Mouse (Mus musculus): Measurements from ENCODE around the gene Olfr221. TPM values are rescaled to one million over a fixed set of nuclear protein-coding genes. Genes with fewer than 3 reads are reported as not detected.

Gene Olfr221
- polyA plus RNA-seq, 2 experiments = not detected

- no peak overlapping the region for H3K4me2 ChIP-seq (ENCODE audit: low read depth)
- TF ChIP-seq CTCF (IDR thresholded peaks at IDR 0.05; ENCODE audit: low read depth) (no peak), EP300 (IDR thresholded peaks at IDR 0.05; ENCODE audit: low read depth) (no peak)
- H3K9ac ChIP-seq (replicated peaks) = no peak overlapping the region
- no peaks in the 10 kb centered on the region for H3K9me3 ChIP-seq (ENCODE audit: control insufficient read depth, low read length)
- H3K27ac ChIP-seq = no peak overlapping the region
- no peaks in the 10 kb centered on the region for H3K27me3 ChIP-seq (ENCODE audit: control insufficient read depth, insufficient read depth, low read length)
- peaks cover 12 to 15% of the 10 kb centered on the region in 2 experiments for H3K4me1 ChIP-seq (replicated peaks; ENCODE audit: control insufficient read depth in 2 of 2, insufficient read depth in 2 of 2, low read length in 1 of 2)
- no peak for DNase-seq (ENCODE audit: low read depth in 3 of 3, low spot score in 3 of 3)
- no peak for ATAC-seq (ENCODE audit: insufficient read depth)
- peaks cover under 1% of the 10 kb centered on the region; the same call in 1 of the 2 replicates for H3K36me3 ChIP-seq (replicated peaks; ENCODE audit: control insufficient read depth, insufficient read depth, low read depth)
- no peak overlapping the region for H3K4me3 ChIP-seq (ENCODE audit: insufficient read depth in 1 of 2, low read depth in 2 of 2, low read length in 2 of 2)
- 70% methylated on average over 1 of the region's 1 CpGs for WGBS (ENCODE audit: insufficient replicate concordance)
These were observed 30.6 kb downstream of the Olfr221 start for GRCm38 (mm10) chr14:52011683-52012082.

GRCm38 (mm10) chr14:52010446-52011111 lies 31.7 kb downstream of the Olfr221 start:
- Histone ChIP-seq H3K4me1 (replicated peaks; ENCODE audit: control insufficient read depth in 2 of 2, insufficient read depth in 2 of 2, low read length in 1 of 2) (peaks cover 6% of the 10 kb centered on the region in 2 experiments), H3K4me3 (ENCODE audit: insufficient read depth in 1 of 2, low read depth in 2 of 2, low read length in 2 of 2) (no peak overlapping the region), H3K36me3 (replicated peaks; ENCODE audit: control insufficient read depth, insufficient read depth, low read depth) (peaks cover 2% of the 10 kb centered on the region; the same call in 1 of the 2 replicates), H3K27ac (no peak overlapping the region), H3K9me3 (ENCODE audit: control insufficient read depth, low read length) (no peaks in the 10 kb centered on the region), H3K4me2 (ENCODE audit: low read depth) (no peak overlapping the region), H3K9ac (replicated peaks) (no peak overlapping the region), H3K27me3 (ENCODE audit: control insufficient read depth, insufficient read depth, low read length) (no peaks in the 10 kb centered on the region)
- TF ChIP-seq CTCF (IDR thresholded peaks at IDR 0.05; ENCODE audit: low read depth) (no peak), EP300 (IDR thresholded peaks at IDR 0.05; ENCODE audit: low read depth) (no peak)
- 42% methylated on average over 9 of the region's 9 CpGs for WGBS (ENCODE audit: insufficient replicate concordance)
- ATAC-seq (ENCODE audit: insufficient read depth) (no peak), DNase-seq (ENCODE audit: low read depth in 3 of 3, low spot score in 3 of 3) (no peak)

- no peak overlapping the region for H3K4me3 ChIP-seq (ENCODE audit: insufficient read depth in 1 of 2, low read depth in 2 of 2, low read length in 2 of 2)
- H3K36me3 ChIP-seq (replicated peaks; ENCODE audit: control insufficient read depth, insufficient read depth, low read depth) = peaks cover 2% of the 10 kb centered on the region; the same call in 1 of the 2 replicates
- no peak overlapping the region for H3K27ac ChIP-seq
- H3K9me3 ChIP-seq (ENCODE audit: control insufficient read depth, low read length) = no peaks in the 10 kb centered on the region
- H3K27me3 ChIP-seq (ENCODE audit: control insufficient read depth, insufficient read depth, low read length) = no peaks in the 10 kb centered on the region
- no peaks in the 10 kb centered on the region for H3K4me1 ChIP-seq (replicated peaks; ENCODE audit: control insufficient read depth in 2 of 2, insufficient read depth in 2 of 2, low read length in 1 of 2)
- no peak overlapping the region for H3K9ac ChIP-seq (replicated peaks)
- WGBS (ENCODE audit: insufficient replicate concordance) = 80% methylated on average over 6 of the region's 6 CpGs
- DNase-seq (ENCODE audit: low read depth in 3 of 3, low spot score in 3 of 3) (no peak), ATAC-seq (ENCODE audit: insufficient read depth) (no peak)
- no peak overlapping the region for H3K4me2 ChIP-seq (ENCODE audit: low read depth)
- no peak for TF ChIP-seq CTCF (IDR thresholded peaks at IDR 0.05; ENCODE audit: low read depth)
- TF ChIP-seq EP300 (IDR thresholded peaks at IDR 0.05; ENCODE audit: low read depth) = no peak
These were observed 32.4 kb downstream of the Olfr221 start for GRCm38 (mm10) chr14:52009841-52010240.

GRCm38 (mm10) chr14:52009361-52009760 lies 32.9 kb downstream of the Olfr221 start:
- Histone ChIP-seq H3K4me3 (ENCODE audit: insufficient read depth in 1 of 2, low read depth in 2 of 2, low read length in 2 of 2) (no peak overlapping the region), H3K4me2 (ENCODE audit: low read depth) (no peak overlapping the region), H3K27ac (no peak overlapping the region), H3K9me3 (ENCODE audit: control insufficient read depth, low read length) (no peaks in the 10 kb centered on the region), H3K36me3 (replicated peaks; ENCODE audit: control insufficient read depth, insufficient read depth, low read depth) (peaks cover 2% of the 10 kb centered on the region; the same call in 1 of the 2 replicates), H3K4me1 (replicated peaks; ENCODE audit: control insufficient read depth in 2 of 2, insufficient read depth in 2 of 2, low read length in 1 of 2) (no peaks in the 10 kb centered on the region), H3K9ac (replicated peaks) (no peak overlapping the region), H3K27me3 (ENCODE audit: control insufficient read depth, insufficient read depth, low read length) (no peaks in the 10 kb centered on the region)
- DNase-seq (ENCODE audit: low read depth in 3 of 3, low spot score in 3 of 3) = no peak
- WGBS (ENCODE audit: insufficient replicate concordance) = 70% methylated on average over 26 of the region's 26 CpGs
- no peak for ATAC-seq (ENCODE audit: insufficient read depth)
- TF ChIP-seq CTCF (IDR thresholded peaks at IDR 0.05; ENCODE audit: low read depth) = no peak
- no peak for TF ChIP-seq EP300 (IDR thresholded peaks at IDR 0.05; ENCODE audit: low read depth)

- peak; percentile 78 for ATAC-seq (ENCODE audit: insufficient read depth)
- DNase-seq (ENCODE audit: low read depth in 3 of 3, low spot score in 3 of 3) = peak; percentile 65 to 69 (median 68)
- 52% methylated on average over 38 of the region's 38 CpGs for WGBS (ENCODE audit: insufficient replicate concordance)
- Histone ChIP-seq H3K4me1 (replicated peaks; ENCODE audit: control insufficient read depth in 2 of 2, insufficient read depth in 2 of 2, low read length in 1 of 2) (no peaks in the 10 kb centered on the region), H3K27me3 (ENCODE audit: control insufficient read depth, insufficient read depth, low read length) (no peaks in the 10 kb centered on the region), H3K9me3 (ENCODE audit: control insufficient read depth, low read length) (no peaks in the 10 kb centered on the region), H3K36me3 (replicated peaks; ENCODE audit: control insufficient read depth, insufficient read depth, low read depth) (peaks cover 2% of the 10 kb centered on the region; the same call in 1 of the 2 replicates), H3K9ac (replicated peaks) (no peak overlapping the region), H3K27ac (no peak overlapping the region), H3K4me3 (ENCODE audit: insufficient read depth in 1 of 2, low read depth in 2 of 2, low read length in 2 of 2) (no peak overlapping the region), H3K4me2 (ENCODE audit: low read depth) (no peak overlapping the region)
- TF ChIP-seq EP300 (IDR thresholded peaks at IDR 0.05; ENCODE audit: low read depth) (peak; percentile 10; the same call in 1 of the 2 replicates), CTCF (IDR thresholded peaks at IDR 0.05; ENCODE audit: low read depth) (peak; percentile 100)
These were observed 33.7 kb downstream of the Olfr221 start for GRCm38 (mm10) chr14:52008321-52009203.

Measured in liver, embryonic 14.5 days (tissue).